Mouse (Mus musculus) lung, adult 18-20 months (tissue): ENCODE data around the gene Abhd17b.
A peak's percentile ranks its signal among the peaks of the same experiment; 100 is the strongest.
"Not testable (repeated sequence)": the region's sequence is repeated elsewhere in the genome, so short reads cannot be mapped to it uniquely, and the experiment has no call there.

Experiments used
- DNase-seq, 2 experiments: peaks; one replicate each; pipeline ENCODE4 v3.0.0; 2022; ENCODE audit warnings: mixed read lengths in 2 of 2

Abhd17b gene

DNA sequence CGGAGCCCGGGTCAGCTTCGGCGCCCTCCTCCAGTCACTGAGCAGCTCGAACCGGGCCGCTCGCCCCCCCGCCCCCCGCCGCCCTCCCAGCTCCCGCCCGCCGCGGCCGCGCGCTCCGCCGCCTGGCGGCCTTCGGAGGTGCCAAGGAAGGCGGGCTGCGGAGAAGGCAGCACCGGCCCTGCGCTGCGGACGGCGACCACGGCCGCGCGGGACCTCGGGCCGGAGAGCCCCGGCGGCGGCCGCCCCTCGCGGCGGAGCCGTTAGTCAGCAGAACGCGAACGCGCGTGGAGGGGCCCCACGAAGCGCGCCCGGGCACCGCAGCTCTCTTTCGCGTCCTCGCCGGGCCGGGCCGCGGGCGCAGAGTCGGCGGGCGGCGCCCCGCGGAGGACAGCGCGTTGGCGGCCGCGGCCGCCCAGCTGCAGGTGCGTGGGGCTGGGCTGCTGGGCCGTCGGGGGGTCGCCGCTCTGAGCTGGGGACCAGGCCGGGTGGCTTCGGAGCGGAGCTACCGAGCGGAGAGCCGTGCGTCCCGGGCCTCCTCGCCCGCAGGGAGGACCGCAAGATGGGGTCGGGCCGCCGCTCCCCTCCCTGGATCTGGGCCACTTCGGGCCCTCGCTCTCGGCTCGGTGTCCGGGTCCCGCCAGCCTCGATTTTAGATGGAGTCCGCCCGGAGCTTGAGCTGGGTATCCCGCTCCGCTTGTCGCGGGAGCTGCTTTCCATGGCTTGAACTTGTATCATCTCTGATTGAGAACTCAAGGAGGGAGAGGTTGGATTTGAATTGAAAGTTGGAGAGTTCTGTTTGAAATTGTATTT, at the start of gene Abhd17b:
Gene Abhd17b, plus strand, starts transcription at position 14 of the 810 bp plus-strand sequence.
- peak; percentile 50 to 53 for DNase-seq

DNA sequence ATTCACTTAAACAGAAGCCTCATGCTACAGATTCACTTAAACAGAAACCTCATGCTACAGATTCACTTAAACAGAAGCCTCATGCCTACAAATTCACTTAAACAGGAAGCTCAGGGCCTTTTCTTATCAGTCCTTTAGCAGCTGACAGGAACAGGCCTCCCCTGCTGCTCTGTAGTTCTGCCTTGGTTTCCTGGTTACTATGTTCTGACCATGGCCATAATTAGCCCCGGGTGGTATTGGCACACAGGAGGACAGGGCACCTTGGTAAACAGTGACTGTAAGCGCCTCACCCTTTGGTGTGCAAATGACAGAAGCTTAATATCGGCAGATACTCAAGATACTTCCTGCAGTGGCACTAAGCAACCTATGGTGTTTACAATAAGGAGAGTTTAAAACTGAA, 49.1 kb upstream of the Abhd17b start:
- DNase-seq, result peak in 1 of 2 experiments; percentile 62

DNA sequence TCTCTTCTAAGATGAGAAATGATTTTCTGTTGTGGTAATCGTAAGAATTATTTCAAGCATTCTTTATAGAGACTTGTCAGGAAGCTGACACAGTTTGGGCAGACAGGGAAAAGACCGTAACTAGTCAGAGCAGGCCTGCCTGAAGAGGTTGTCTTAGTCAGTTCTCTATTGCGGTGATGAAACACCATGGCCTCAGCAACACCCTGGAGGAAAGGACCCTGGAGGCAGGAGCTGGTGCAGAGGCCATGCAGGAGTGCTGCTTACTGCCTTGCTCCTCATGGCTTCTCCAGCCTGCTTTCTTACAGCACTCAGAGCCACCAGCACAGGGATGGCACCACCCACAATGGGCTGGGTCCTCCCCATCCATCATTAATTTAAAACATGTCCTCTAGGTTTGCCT, 47.7 kb upstream of the Abhd17b start:
- no peak for DNase-seq

GRCm38 (mm10) chr19:21610240-21610639, 42.7 kb upstream of the Abhd17b start:
- no peak for DNase-seq

DNA sequence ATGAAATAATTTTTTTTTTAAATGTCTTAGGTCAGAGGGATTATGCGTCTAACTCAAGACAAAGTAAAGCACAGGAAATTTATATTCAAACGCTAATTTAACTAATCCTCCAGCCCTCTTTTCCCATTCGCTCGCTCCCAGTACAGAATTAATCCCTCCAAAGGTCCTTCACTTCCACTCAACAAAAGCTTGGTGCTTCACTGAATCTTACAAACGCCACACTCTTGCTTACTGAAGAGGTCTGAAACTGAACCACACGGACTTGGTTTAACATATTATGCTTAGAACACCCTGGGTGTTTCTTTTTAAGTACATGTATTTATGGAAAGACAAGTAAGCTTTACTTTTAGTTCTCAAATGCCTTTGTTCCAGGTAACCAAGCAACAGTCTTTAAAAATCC, 41.7 kb upstream of the Abhd17b start:
- no peak for DNase-seq

DNA sequence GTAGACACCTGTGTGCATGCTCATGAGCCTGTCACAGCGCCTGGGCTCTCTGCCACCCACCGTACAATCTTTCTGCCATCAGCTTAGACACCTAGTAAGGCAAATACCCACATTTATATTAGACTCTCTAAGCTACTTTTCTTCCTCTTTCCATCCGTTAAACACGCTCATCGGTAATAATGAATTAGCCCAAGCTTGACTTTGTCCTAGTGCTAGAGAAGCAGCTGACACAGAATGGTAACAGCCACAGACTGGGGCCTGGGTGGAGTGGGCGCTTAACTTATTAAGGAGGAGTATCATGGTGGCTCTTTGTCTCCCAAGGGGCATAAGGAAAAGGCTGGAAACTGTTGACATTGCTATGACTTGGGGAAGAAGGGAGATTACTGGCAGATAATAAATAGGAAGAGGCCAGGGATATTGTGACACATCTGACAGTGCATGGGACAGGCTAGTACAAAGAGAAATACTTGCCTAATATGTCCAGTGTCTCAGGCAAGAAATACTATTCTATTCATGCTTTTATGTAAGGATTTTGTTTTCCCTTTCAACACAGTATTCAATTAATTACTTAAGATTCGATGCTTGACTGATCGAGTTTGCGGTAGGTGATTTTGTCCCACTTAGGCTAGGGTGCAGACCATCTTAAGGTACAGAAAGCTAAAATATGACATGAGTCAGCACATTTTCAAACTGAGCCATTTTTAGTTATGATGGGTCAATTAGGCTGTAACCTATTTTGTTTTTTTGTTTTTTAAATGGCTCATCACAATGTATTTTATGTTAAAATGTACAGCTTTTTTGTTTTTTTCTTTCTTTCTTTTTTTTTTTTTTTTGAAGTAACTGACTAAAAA, 41.0 kb upstream of the Abhd17b start:
- DNase-seq, result no peak

- no peak for DNase-seq
Observed at GRCm38 (mm10) chr19:21615801-21616200, 37.2 kb upstream of the Abhd17b start.

GRCm38 (mm10) chr19:21623410-21624147, 29.4 kb upstream of the Abhd17b start:
- DNase-seq, result no peak

GRCm38 (mm10) chr19:21624148-21624535, 28.8 kb upstream of the Abhd17b start:
- no peak for DNase-seq

- DNase-seq, result no peak
Observed at GRCm38 (mm10) chr19:21626271-21626988, 26.6 kb upstream of the Abhd17b start.

DNA sequence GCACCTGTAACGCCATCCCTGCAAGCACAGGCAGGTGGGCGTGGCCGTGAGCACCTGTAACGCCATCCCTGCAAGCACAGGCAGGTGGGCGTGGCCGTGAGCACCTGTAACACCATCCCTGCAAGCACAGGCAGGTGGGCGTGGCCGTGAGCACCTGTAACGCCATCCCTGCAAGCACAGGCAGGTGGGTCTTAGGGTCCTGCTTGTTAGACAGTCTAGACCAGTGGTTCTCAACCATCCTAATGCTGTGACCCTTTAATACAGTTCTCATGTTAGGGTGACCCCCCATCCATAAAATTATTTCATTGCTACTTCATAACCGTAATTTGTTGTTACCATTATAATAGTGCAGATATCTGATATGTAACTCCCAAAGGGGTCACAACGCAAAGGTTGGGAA, 24.5 kb upstream of the Abhd17b start:
- DNase-seq, result not testable (repeated sequence)

GRCm38 (mm10) chr19:21629030-21629429, 24.0 kb upstream of the Abhd17b start:
- no peak for DNase-seq

- no peak for DNase-seq
Observed at GRCm38 (mm10) chr19:21629501-21629900, 23.5 kb upstream of the Abhd17b start.

DNA sequence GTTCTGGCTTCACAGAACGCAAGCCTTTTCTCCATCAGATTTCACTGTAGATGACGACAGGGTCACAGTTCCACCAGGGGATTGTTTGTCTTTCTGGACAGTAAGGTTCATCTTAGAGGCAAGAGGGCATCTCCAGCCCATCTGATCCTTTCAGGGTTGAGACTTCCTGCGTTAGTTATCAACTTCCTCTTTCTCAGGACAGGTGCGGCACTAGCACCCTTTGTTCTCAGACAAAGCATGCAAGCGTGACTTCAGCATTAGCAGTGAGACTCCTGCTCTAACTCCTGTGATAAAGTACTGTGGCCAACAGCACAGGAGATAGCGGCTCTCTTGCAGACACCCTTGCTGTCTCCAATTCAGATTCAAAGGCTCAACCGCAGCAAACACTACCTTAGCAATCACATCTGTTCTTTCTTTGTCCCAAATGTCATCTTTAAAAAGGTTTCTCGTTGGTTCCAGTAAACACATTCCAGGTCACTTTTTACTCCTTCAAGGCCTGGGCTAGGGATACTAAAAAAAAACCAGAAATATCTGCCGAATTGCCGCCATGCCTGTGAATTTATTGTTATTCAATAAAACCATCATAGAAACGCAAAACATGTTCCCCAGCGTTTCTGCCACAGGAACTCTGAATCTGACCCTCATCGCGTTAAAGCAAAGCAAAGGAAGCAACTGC, 22.2 kb upstream of the Abhd17b start:
- no peak for DNase-seq

DNA sequence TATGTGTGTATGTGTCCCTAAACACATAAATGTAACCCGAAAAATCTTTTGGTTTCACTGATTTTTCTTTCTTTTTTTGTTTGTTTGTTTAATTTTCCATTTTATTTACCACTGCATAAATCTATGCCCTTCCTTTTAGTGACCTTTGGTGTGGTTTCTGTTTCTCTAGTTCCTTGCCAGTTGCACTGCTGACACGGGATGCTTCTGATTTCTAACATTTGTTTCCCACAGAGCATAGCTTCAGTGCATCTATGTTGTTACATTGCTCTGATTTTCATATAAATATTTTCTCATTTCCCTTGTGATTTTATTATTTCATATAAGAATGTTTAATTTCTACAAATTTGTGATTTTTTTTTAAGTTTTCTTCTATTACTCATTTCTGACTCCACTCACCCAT, 17.6 kb upstream of the Abhd17b start:
- DNase-seq, result no peak

- peak; percentile 49 to 68 for DNase-seq
Observed at GRCm38 (mm10) chr19:21636907-21637306, 16.1 kb upstream of the Abhd17b start.

DNA sequence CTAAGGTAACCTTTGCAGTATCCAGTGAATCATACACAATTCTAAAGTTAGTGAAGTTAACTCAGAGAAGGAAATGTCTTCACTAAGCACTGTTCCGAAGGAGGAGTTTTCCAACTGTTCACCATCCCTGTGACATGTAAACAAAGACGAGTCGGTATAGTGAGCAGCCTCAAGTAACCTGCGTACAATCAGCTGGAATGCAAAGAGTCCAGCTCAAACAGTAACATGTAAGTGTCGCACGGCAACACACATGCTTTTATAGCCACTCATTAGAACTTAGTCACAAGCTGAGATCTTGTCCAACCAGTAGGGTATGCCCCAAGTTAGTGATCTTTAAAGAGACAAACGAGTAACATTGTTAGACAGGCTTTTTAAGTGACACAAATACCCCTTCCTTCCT, 15.3 kb upstream of the Abhd17b start:
- peak in 1 of 2 experiments; percentile 59 for DNase-seq

- DNase-seq, result no peak
Observed at GRCm38 (mm10) chr19:21643935-21644334, 9.1 kb upstream of the Abhd17b start.

GRCm38 (mm10) chr19:21645301-21645700, 7.7 kb upstream of the Abhd17b start:
- DNase-seq, result no peak

- peak in 1 of 2 experiments; percentile 59 for DNase-seq
Observed at GRCm38 (mm10) chr19:21646142-21646541, 6.8 kb upstream of the Abhd17b start.

DNA sequence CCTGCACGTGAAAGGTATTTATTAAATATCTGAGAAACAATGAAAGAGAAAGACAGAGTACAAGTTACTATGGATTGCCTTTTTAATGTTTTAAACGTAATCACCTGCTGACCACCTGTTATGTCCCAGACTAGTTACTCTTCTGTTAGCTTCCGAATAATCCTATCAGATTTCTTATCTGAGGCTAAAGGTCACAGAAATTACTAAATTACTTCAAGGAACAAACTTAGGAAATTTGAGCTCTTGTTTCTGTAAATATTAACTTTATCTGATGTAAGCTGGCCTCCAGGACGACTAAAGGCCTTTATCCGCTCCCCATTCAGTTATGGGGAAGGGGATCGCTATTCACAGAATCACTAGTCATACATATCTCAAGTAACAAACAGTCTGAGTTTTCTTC, 1.3 kb upstream of the Abhd17b start:
- DNase-seq, result no peak
